Mouse (Mus musculus): ENCODE results near the gene Dcaf17. TPM values are rescaled to one million over a fixed set of nuclear protein-coding genes. Genes with fewer than 3 reads are reported as not detected.

The Dcaf17 gene
- polyA plus RNA-seq, 1 experiment from 2014 or later: 36.3 TPM

GRCm38 (mm10) chr2:71073330-71073729, 18.2 kb downstream of the Dcaf17 start:
- WGBS: 86% methylated on average over 3 of the region's 3 CpGs
- H3K4me3 ChIP-seq: no peak overlapping the region

GRCm38 (mm10) chr2:71073828-71074227, 18.7 kb downstream of the Dcaf17 start:
- Histone ChIP-seq H3K27me3 (replicated peaks; ENCODE audit: low read depth, poor library complexity, severe bottlenecking) (no peaks in the 10 kb centered on the region), H3K27ac (replicated peaks) (no peak overlapping the region), H3K4me1 (no peaks in the 10 kb centered on the region), H3K36me3 (replicated peaks) (peaks cover 6% of the 10 kb centered on the region; the same call in 1 of the 2 replicates), H3K4me3 (no peak overlapping the region), H3K9me3 (no peaks in the 10 kb centered on the region)
- DNase-seq (ENCODE audit: low spot score): no peak
- 94% methylated on average over 3 of the region's 3 CpGs for WGBS

More at GRCm38 (mm10) chr2:71073330-71073729, 18.2 kb downstream of the Dcaf17 start:
- Histone ChIP-seq H3K4me1 (no peaks in the 10 kb centered on the region), H3K36me3 (replicated peaks) (peaks cover 6% of the 10 kb centered on the region; the same call in 1 of the 2 replicates), H3K9me3 (no peaks in the 10 kb centered on the region), H3K27me3 (replicated peaks; ENCODE audit: low read depth, poor library complexity, severe bottlenecking) (no peaks in the 10 kb centered on the region), H3K27ac (replicated peaks) (no peak overlapping the region)
- no peak for DNase-seq (ENCODE audit: low spot score)

GRCm38 (mm10) chr2:71082416-71082815, 27.3 kb downstream of the Dcaf17 start:
- no peaks in the 10 kb centered on the region for H3K4me1 ChIP-seq
- H3K9me3 ChIP-seq: no peaks in the 10 kb centered on the region
- H3K27me3 ChIP-seq (replicated peaks; ENCODE audit: low read depth, poor library complexity, severe bottlenecking): no peaks in the 10 kb centered on the region
- DNase-seq (ENCODE audit: low spot score): no peak
- H3K36me3 ChIP-seq (replicated peaks): peaks cover 39% of the 10 kb centered on the region
- H3K4me3 ChIP-seq: no peak overlapping the region
- no peak overlapping the region for H3K27ac ChIP-seq (replicated peaks)
- WGBS: 79% methylated on average over 7 of the region's 7 CpGs

GRCm38 (mm10) chr2:71083454-71084193, 28.5 kb downstream of the Dcaf17 start:
- DNase-seq (ENCODE audit: low spot score): no peak
- no peaks in the 10 kb centered on the region for H3K9me3 ChIP-seq
- 91% methylated on average over 6 of the region's 6 CpGs for WGBS
- H3K4me3 ChIP-seq: no peak overlapping the region
- peaks cover 51% of the 10 kb centered on the region for H3K36me3 ChIP-seq (replicated peaks)
- H3K4me1 ChIP-seq: no peaks in the 10 kb centered on the region
- H3K27ac ChIP-seq (replicated peaks): no peak overlapping the region
- no peaks in the 10 kb centered on the region for H3K27me3 ChIP-seq (replicated peaks; ENCODE audit: low read depth, poor library complexity, severe bottlenecking)

- Histone ChIP-seq H3K4me3 (no peak overlapping the region), H3K27ac (replicated peaks) (no peak overlapping the region), H3K27me3 (replicated peaks; ENCODE audit: low read depth, poor library complexity, severe bottlenecking) (no peaks in the 10 kb centered on the region), H3K4me1 (no peaks in the 10 kb centered on the region), H3K36me3 (replicated peaks) (peaks cover 49% of the 10 kb centered on the region), H3K9me3 (no peaks in the 10 kb centered on the region)
- DNase-seq (ENCODE audit: low spot score): no peak
- 69% methylated on average over 3 of the region's 3 CpGs for WGBS
These were observed 34.6 kb downstream of the Dcaf17 start for GRCm38 (mm10) chr2:71089766-71090165.

- H3K36me3 ChIP-seq (replicated peaks): peaks cover 47% of the 10 kb centered on the region
- no peaks in the 10 kb centered on the region for H3K27me3 ChIP-seq (replicated peaks; ENCODE audit: low read depth, poor library complexity, severe bottlenecking)
- no peak overlapping the region for H3K4me3 ChIP-seq
- no peaks in the 10 kb centered on the region for H3K9me3 ChIP-seq
- H3K4me1 ChIP-seq: no peaks in the 10 kb centered on the region
- no peak for DNase-seq (ENCODE audit: low spot score)
- no peak overlapping the region for H3K27ac ChIP-seq (replicated peaks)
- 85% methylated on average over 4 of the region's 4 CpGs for WGBS
These were observed 35.7 kb downstream of the Dcaf17 start for GRCm38 (mm10) chr2:71090660-71091445.

- Histone ChIP-seq H3K36me3 (replicated peaks) (peaks cover 26% of the 10 kb centered on the region), H3K27me3 (replicated peaks; ENCODE audit: low read depth, poor library complexity, severe bottlenecking) (no peaks in the 10 kb centered on the region), H3K9me3 (no peaks in the 10 kb centered on the region), H3K4me1 (no peaks in the 10 kb centered on the region), H3K27ac (replicated peaks) (no peak overlapping the region), H3K4me3 (no peak overlapping the region)
- WGBS: 86% methylated on average over 7 of the region's 7 CpGs
- DNase-seq (ENCODE audit: low spot score): no peak
These were observed 41.0 kb downstream of the Dcaf17 start for GRCm38 (mm10) chr2:71096170-71096569.

GRCm38 (mm10) chr2:71102621-71103291, 47.6 kb downstream of the Dcaf17 start:
- no peaks in the 10 kb centered on the region for H3K27me3 ChIP-seq (replicated peaks; ENCODE audit: low read depth, poor library complexity, severe bottlenecking)
- no peak overlapping the region for H3K4me3 ChIP-seq
- peaks cover 14% of the 10 kb centered on the region for H3K36me3 ChIP-seq (replicated peaks)
- H3K4me1 ChIP-seq: peaks cover 6% of the 10 kb centered on the region; the same call in 1 of the 2 replicates
- 83% methylated on average over 10 of the region's 10 CpGs for WGBS
- H3K9me3 ChIP-seq: no peaks in the 10 kb centered on the region
- H3K27ac ChIP-seq (replicated peaks): no peak overlapping the region
- DNase-seq (ENCODE audit: low spot score): no peak

- no peak for DNase-seq (ENCODE audit: low spot score)
- no peaks in the 10 kb centered on the region for H3K9me3 ChIP-seq
- peaks cover 14% of the 10 kb centered on the region for H3K36me3 ChIP-seq (replicated peaks)
- 90% methylated on average over 4 of the region's 4 CpGs for WGBS
- no peak overlapping the region for H3K27ac ChIP-seq (replicated peaks)
- H3K4me3 ChIP-seq: no peak overlapping the region
- H3K27me3 ChIP-seq (replicated peaks; ENCODE audit: low read depth, poor library complexity, severe bottlenecking): no peaks in the 10 kb centered on the region
- peaks cover 6% of the 10 kb centered on the region; the same call in 1 of the 2 replicates for H3K4me1 ChIP-seq
These were observed 48.2 kb downstream of the Dcaf17 start for GRCm38 (mm10) chr2:71103292-71103680.

GRCm38 (mm10) chr2:71104696-71105095, 49.6 kb downstream of the Dcaf17 start:
- WGBS: 68% methylated on average over 3 of the region's 3 CpGs
- H3K36me3 ChIP-seq (replicated peaks): peaks cover 9% of the 10 kb centered on the region
- peaks cover 6% of the 10 kb centered on the region; the same call in 1 of the 2 replicates for H3K4me1 ChIP-seq
- no peak overlapping the region for H3K4me3 ChIP-seq
- no peak overlapping the region for H3K27ac ChIP-seq (replicated peaks)
- DNase-seq (ENCODE audit: low spot score): no peak
- no peaks in the 10 kb centered on the region for H3K9me3 ChIP-seq
- no peaks in the 10 kb centered on the region for H3K27me3 ChIP-seq (replicated peaks; ENCODE audit: low read depth, poor library complexity, severe bottlenecking)

GRCm38 (mm10) chr2:71105469-71106215, 50.5 kb downstream of the Dcaf17 start:
- 86% methylated on average over 14 of the region's 14 CpGs for whole genome bisulfite sequencing
- H3K27ac ChIP-seq (replicated peaks): no peak overlapping the region
- no peak for DNase-seq (ENCODE audit: low spot score)
- H3K4me1 ChIP-seq: peaks cover 6% of the 10 kb centered on the region; the same call in 1 of the 2 replicates
- no peak overlapping the region for H3K4me3 ChIP-seq
- no peaks in the 10 kb centered on the region for H3K27me3 ChIP-seq (replicated peaks; ENCODE audit: low read depth, poor library complexity, severe bottlenecking)
- no peaks in the 10 kb centered on the region for H3K9me3 ChIP-seq
- peaks cover 6% of the 10 kb centered on the region for H3K36me3 ChIP-seq (replicated peaks)

- Histone ChIP-seq H3K36me3 (replicated peaks) (no peaks in the 10 kb centered on the region), H3K27me3 (replicated peaks; ENCODE audit: low read depth, poor library complexity, severe bottlenecking) (no peaks in the 10 kb centered on the region), H3K4me1 (peaks cover 6% of the 10 kb centered on the region; the same call in 1 of the 2 replicates), H3K9me3 (no peaks in the 10 kb centered on the region), H3K27ac (replicated peaks) (no peak overlapping the region), H3K4me3 (no peak overlapping the region)
- WGBS: 73% methylated on average over 2 of the region's 2 CpGs
- no peak for DNase-seq (ENCODE audit: low spot score)
These were observed 52.1 kb downstream of the Dcaf17 start for GRCm38 (mm10) chr2:71107225-71107624.
